Mouse (Mus musculus) lung, postnatal 4 days (tissue): ENCODE data around the gene Cdh13.

Source experiments
- DNase-seq, 2 experiments: peaks; one replicate each; pipeline ENCODE4 v3.0.0; 2021

Cdh13 gene

DNA sequence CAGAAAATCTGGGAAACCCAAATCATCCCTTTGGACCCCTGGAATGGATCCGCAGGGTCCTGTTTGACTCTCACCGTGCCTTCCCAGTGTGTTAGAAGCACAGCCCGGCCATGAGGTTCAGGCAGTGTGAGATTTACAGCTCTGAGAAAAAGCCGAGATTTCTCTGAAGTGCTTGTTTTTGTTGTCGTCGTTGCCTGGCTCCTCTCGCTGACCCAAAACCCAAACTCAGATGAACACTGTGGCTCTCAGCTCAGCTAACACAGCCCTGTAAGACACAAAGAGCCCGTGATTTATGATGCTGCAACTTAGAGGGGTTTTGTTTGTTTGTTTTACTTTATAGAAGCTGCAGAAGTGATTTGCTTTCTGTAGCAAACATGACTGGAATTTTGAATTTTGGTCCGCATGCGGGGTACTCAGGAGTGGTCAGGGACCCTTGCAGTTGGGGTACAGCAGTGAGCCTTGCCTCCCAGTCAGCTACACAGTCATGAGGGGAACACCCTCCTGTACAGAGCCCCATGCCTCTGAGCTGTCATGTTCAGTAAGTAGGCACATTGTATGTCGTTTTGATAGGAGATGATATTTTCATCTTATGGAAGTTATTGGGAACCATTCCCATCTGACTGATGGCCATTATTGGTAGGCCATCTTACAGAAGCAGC is 169.0 kb downstream of the Cdh13 start:
- no peak for DNase-seq

GRCm38 (mm10) chr8:118455245-118455644 is 171.7 kb downstream of the Cdh13 start:
- DNase-seq = no peak

- DNase-seq = no peak
Observed at GRCm38 (mm10) chr8:118465330-118465948, 181.9 kb downstream of the Cdh13 start.

- no peak for DNase-seq
Observed at GRCm38 (mm10) chr8:118477587-118477986, 194.1 kb downstream of the Cdh13 start.

GRCm38 (mm10) chr8:118488735-118489134 is 205.2 kb downstream of the Cdh13 start:
- DNase-seq = no peak

- no peak for DNase-seq
Observed at GRCm38 (mm10) chr8:118502509-118502908, 219.0 kb downstream of the Cdh13 start.

DNA sequence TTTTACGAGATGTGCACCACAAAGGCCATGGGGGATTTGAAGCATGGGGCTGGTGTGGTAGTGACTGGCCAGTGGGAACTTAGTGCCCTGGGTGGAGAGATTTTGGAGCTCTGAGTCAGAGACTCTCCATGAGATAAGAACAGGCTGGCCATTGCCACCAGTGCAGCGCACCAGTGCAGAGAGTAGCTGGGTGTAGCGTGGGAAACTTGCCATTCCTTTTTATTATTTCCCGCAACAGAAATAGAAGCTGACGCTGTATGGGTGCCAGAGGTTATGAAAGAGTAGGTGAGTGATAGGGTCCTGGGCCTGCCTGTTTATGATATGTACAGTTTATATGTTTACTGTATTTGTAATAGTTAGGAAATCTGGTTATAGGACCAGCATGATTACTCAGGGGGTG is 225.9 kb downstream of the Cdh13 start:
- DNase-seq = no peak

GRCm38 (mm10) chr8:118513259-118513658 is 229.7 kb downstream of the Cdh13 start:
- DNase-seq = peak in 1 of 2 experiments; percentile 27

GRCm38 (mm10) chr8:118515616-118516015 is 232.1 kb downstream of the Cdh13 start:
- DNase-seq = peak in 1 of 2 experiments; percentile 25

DNA sequence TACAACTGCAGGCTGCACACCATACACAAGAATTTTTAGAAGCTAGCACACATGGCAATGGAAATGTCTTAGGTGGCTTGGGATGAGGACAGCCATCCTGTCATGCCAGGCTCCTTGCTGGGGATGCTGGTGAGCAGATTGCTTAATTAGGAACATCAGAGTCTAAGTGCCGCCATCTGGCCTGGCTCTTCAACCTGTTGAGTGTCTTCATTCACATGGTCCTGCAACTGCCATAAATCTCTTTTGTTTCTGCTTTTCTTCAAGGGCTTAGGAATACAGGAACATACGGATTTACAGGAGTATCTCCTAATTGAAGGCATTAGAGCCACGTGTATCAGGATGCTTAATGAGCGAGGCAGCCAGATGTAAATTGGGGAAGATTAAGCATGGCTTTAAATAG is 233.5 kb downstream of the Cdh13 start:
- DNase-seq = no peak

DNA sequence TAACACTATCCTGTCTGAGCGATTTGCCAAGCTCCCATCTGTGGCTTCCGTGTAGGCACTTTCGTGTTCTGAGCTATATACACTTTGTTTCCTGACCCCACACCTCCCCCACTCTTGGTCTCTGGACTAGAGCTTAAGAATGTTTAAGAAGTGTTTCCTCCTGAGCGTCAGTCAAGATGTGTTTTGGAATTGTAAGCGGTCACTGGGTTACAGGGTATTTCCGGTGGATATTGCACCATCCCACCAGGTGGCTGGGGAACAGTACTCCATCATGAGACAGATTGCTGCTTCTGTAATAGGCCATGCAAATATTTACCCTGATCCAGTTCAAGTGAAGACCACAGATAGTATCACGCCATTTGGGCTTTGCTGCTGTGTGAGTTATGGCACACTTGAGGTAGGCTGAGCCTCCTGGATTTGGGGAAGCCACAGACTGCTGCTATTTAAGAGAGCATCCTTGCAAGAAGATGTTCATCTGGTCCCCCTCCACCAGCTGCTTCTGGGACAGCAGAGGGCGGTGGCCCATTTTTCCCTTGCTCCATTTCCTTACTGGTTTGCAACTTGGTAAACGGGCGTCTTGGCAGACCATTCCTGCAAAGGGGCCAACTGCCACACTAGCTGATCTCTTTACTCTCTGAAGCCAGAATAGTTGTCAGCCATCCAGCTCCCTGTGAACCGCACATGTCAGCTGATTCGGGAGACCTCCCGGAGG is 234.7 kb downstream of the Cdh13 start:
- peak; percentile 33 to 58 for DNase-seq

DNA sequence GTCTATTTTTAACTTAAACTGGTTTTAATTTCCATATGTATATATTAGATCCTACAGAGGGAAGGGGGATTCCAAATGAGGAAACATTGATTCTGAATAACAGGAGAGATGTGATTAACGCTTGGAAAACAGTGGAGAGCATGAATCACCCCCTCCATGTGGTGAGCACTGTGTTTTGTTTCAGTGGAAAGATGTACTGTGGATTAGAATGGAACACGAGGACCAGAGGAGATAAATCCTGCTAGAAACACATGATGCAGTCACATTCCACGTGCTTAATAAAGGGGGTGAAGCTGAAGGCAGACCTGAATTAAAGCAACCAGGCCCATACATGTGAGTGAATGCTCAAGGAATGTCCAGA is 235.2 kb downstream of the Cdh13 start:
- DNase-seq = no peak

- DNase-seq = no peak
Observed at GRCm38 (mm10) chr8:118523922-118524321, 240.4 kb downstream of the Cdh13 start.

DNA sequence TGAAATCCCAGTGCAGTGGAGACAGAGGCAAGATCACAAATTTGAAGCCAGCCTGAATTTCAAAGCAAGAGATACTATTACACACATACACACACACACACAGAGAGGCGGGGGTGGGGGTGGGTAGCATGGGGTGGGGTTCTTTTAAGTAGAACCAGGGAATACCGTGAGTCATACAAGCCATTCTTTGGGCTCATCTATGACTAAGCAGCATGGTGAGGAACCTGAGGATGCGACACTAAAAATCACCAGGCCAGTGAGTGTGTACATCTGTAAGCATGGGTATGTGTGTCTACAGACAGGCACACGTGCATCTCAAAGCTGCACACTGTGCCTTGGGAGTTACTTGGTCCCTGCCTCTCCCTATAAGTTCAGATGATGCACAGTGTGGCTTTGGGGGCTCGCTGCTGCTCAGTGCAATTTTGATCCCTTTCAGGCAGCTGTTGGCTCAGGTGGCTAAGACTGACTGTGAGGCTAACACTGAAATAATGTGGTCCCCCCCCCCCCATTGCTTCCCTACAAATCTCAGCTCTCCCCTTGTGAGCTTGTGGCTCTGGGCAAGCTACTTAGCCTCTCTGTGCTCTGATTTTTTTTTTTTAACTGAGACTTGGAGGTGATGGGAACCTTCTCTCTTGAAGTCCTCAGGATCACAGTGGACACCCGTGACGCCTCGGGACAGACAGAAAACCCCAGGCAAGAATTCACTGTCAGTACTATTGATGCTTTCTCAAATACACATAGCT is 255.5 kb downstream of the Cdh13 start:
- no peak for DNase-seq

DNA sequence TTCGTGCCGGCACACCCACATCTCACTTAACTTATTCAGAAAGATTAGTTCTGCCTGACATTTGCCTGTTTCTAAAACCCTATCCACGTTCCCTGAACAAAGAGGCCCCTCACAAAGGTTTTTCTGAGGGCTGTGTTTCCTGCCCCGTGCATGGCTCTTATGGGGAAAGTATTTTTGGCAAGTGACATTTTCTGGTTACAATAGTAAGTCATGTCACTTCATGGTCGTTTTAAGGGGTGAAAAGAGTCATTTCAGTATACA is 256.0 kb downstream of the Cdh13 start:
- no peak for DNase-seq

DNA sequence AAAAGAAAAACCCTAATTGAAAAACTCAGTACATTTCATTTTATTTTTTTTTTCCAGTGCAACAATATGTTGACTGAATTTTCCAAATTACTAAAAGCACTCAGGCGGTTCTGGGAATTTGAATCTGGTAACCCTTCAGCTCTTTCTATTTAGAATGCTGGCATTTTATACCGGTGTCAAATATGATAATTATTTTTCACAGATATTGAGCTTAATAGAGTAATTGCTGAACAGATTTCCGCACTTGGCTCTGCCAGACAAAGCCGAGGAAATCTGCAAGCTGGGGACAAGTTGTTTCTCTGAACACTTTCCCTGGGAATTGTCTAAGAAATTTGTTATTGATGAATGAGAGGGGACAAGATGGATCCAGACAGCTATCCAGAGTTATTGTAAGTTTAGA is 256.4 kb downstream of the Cdh13 start:
- DNase-seq = no peak

- DNase-seq = no peak
Observed at GRCm38 (mm10) chr8:118552397-118552796, 268.9 kb downstream of the Cdh13 start.

GRCm38 (mm10) chr8:118552842-118553241 is 269.3 kb downstream of the Cdh13 start:
- DNase-seq = no peak

DNA sequence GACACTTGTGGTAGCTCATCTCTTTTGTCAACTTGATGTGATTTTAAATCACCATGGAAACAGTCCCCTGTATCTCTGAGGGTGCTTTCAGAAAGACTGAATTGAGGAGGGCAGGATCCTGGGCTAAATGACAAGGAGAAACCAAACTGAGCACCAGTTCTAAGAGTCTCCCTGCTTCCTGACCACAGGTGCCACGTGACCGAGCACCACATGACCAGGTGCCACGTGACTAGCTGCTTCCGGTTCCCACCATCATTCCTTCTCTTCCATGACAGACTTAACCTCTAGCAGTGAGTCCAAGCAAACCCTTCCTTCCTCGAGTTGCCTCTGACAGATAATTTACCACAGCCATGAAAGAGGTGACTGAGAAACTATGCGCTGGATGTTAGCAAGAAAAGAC is 280.5 kb downstream of the Cdh13 start:
- no peak for DNase-seq

GRCm38 (mm10) chr8:118565186-118565585 is 281.7 kb downstream of the Cdh13 start:
- DNase-seq = no peak

DNA sequence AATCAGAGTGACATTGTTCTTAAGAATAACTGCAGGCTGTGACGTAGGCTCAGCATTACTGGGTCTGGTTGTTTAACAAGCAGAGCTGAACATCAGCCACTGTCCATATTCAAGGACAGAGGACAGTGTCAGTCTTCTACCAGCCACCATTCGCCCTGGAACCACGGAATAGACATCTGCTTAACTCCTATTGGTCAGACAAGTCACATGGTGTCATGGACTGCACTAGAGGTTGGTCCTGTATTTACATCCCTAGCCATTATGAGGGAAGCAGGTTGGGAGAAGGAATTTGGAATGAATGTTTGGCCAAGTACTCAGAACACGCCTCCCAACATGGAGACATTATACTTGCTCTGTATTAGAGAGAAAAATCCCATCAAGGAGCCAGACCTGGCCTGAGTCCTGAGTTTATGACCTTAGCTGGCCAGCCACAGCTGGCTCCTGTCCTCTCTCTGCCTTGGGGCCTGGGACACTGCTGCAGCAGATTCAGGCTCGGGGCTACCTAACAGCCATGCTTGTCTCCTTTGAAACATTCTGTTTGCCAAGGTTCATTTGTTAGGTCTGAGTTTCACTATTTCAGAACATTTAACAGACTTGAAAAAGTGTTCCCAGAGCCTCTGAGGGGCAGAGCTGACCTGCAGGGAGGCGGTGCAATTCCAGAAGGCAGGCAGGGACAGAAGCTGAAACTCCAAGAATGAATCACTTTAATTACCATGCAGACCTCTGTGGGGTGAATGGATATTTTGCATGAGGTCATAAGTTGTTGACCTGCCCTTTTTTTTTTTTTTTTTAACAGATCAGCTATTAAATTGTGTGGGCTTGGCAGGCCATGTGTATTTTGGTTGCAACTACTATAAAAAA is 282.6 kb downstream of the Cdh13 start:
- DNase-seq = peak; percentile 11 to 59

- no peak for DNase-seq
Observed at GRCm38 (mm10) chr8:118569366-118569765, 285.8 kb downstream of the Cdh13 start.

DNA sequence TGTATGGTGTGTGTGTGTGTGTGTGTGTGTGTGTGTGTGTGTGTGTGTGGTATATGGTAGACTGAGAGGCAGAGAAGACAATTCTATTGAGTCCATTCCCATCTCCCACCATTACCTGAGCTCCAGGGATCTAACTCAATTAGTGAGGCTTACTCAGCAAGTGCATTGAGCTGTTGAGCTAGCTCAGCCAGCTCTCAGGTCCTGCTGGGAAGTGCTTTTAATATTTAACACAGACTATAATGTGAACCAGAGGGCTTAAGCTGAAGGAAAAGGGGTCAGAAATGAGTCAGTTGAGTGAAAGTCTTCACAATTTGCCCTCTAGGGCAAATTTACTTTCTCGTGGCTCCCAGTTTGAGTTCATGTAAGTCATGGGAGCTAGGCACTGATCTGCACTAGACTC is 297.7 kb downstream of the Cdh13 start:
- no peak for DNase-seq
